Mouse (Mus musculus): ENCODE data around the gene Rpl36. TPM values are rescaled to one million over a fixed set of nuclear protein-coding genes. Genes with fewer than 3 reads are reported as not detected.

The Rpl36 gene
- 1,000 to 10,000 TPM; 1,222 to 1,358 TPM for total RNA-seq (2021)
- long read RNA-seq, experiment 1, transcript Rpl36-201 (4 exons, 383 nt), result major isoform, 346 of 394 reads
- long read RNA-seq, experiment 1, partial matches to known transcripts, result 37 of 394 reads
- long read RNA-seq, experiment 1, other reads (novel, unspliced or antisense), result 11 of 394 reads
- long read RNA-seq, experiment 2, transcript Rpl36-201 (4 exons, 383 nt), result major isoform, 289 of 339 reads
- long read RNA-seq, experiment 2, partial matches to known transcripts, result 34 of 339 reads
- long read RNA-seq, experiment 2, other reads (novel, unspliced or antisense), result 16 of 339 reads

DNA sequence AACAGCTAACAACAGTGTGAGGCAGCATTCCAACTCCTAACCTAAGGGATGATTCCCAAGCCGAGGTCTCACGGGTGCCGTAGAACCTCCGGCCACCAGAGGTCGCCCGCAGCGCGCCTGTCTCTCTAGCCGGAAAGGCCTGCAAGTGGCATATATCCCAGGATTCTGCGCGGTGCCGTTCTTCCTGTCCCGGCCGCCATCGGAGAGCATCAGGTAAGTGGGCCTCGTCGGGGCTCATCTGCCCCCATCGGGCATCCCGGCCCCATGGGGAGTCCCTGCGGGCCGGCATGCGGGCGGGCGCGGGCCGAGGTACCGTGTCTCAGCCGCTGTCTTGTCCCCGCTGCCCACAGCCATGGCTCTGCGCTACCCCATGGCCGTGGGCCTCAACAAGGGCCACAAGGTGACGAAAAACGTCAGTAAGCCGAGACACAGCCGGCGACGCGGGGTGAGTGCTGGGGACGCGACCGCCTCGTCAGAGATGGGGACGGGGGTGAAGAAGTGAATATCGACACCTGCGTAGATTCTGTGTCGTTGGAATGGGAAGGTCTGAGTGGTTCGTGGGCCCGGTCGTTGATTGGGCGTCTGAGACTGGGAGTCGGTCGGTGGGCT, at the start of gene Rpl36:
Gene Rpl36 (plus strand): TSS at position 181 of the 609 bp plus-strand sequence.
- DNase-seq (ENCODE audit: low spot score in 2 of 2), result peak; percentile 94 to 97

DNA sequence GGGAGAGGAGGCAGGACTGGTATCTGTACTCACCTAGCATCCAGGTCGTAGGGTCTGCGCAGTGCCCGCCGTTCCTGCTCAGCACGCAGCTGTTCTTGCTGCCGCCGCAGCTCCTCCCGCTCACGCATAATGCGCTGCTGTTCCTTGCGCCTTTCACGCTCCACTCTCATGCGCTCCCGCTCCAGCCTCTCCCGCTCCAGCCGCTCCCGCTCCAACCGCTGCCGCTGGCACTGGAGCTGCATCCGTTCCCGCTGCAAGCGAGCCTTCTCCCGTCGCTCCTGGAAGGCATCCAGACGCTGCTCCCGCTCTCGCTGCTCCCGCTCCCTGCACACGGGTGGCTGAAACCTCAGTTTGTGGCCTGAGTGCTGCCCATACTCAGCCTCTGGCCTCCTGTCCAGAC, 46.9 kb upstream of the Rpl36 start:
- DNase-seq (ENCODE audit: low spot score in 2 of 2), result no peak

DNA sequence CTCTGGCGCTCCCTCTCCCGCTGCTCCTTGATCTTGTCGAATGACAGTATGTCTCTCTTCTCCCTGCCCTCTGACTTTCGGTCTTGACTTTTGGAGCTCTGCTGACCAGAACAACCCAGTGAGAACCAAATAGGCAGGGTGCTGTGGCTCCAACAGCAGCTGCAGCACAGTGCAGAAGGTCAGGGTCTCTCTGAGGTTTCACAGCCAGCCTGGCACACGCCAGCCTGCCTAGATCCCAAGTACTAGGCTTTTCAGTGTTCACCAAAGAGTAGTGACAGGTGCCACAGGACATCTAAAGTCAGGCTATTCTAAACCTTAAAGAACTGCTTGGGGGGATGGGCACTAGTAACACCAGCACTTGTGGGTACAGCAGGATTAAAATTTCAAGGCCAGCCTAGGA, 46.3 kb upstream of the Rpl36 start:
- no peak for DNase-seq (ENCODE audit: low spot score in 2 of 2)

DNA sequence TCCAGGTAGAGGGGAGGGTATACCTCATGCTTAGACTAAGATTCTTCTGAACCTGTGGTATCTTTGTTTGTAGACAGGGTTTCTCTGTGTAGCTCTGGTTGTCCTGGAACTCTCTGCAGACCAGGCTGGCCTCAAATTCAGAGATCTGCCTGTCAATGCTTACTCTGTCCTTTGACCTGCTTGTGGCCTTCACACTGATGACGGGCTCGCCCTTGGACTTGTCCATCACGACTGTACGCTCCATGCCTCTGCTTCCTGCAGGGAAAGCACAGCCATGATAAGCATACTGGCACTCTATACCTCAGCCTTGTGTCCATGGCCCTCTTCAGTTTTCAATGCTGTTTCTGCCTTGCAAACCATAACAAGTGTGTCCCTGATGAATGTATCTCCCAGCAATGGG, 45.8 kb upstream of the Rpl36 start:
- no peak for DNase-seq (ENCODE audit: low spot score in 2 of 2)

DNA sequence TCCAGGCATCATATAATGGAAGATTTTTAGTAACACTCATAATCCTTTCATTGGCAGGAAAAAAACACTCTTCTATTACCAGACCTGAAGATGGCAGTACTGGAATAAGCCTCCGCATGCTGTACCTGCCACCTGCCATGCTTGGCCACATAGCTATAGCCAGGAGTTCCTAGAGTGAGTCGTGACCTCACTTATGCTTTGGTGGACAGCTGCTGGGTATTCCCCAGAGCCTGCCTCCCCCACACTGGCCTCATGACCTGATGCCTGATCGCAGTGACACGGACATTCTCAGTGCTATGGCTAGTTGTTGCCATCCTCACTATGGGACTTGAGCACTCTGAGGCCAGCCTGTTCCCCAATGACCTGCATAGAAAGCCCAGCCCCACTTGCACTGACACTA, 42.9 kb upstream of the Rpl36 start:
- no peak for DNase-seq (ENCODE audit: low spot score in 2 of 2)

DNA sequence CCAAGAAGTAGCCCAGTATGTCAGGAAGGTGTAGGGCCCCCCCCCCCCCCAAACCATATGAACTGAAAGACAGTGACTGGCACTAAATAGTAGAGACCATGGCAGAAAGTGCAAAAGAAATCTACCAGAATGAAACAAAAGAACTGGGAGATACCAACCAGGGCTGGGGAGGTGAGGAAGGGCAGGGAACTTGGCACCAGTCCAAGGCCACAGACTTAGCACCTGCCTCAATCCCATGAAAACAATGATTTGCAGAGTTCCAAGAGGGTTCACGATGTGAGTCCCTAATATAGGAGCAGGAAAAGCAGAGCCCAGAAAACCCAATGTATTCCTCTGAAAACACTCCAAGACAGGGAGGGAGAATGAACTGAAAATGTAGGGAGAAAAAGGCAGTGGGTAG, 41.1 kb upstream of the Rpl36 start:
- DNase-seq (ENCODE audit: low spot score in 2 of 2), result no peak

DNA sequence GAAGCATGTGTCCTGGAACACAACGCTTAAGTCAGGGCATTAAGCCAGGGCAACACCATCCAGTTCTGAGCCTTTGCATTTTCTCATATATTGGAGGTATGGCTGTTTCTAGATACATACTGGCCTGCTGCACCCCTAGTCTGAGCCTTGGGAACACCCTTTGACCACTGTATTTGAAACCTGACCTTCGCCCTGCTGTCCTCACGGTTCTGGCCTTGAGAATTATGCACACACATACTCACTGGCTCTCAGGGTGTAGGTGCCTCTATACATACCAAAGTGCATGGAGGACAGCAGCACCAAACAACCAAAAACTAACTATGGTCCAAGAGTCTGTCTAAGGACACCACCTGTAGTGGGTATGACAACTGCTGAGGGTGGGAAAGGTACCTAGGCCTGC, 40.3 kb upstream of the Rpl36 start:
- no peak for DNase-seq (ENCODE audit: low spot score in 2 of 2)

DNA sequence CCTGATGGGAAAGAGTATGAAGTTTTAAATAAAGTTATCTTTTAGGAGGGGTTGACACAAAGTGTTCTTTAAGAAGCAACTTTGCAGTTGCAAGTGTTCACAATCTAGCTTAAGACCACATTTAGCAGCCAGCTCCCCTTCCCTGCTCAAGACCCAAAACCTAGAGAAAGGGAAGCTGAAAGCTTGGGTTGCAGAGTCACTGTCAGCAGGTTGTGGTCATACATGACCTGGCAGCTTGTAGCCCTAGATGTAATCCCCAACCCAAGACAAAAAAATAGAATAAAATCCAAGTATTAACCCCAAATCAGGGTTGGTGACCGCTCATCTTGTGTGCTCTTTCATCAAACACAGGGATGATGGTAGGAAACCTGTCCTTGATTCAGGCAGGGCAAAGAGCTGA, 30.1 kb upstream of the Rpl36 start:
- no peak for DNase-seq (ENCODE audit: low spot score in 2 of 2)

DNA sequence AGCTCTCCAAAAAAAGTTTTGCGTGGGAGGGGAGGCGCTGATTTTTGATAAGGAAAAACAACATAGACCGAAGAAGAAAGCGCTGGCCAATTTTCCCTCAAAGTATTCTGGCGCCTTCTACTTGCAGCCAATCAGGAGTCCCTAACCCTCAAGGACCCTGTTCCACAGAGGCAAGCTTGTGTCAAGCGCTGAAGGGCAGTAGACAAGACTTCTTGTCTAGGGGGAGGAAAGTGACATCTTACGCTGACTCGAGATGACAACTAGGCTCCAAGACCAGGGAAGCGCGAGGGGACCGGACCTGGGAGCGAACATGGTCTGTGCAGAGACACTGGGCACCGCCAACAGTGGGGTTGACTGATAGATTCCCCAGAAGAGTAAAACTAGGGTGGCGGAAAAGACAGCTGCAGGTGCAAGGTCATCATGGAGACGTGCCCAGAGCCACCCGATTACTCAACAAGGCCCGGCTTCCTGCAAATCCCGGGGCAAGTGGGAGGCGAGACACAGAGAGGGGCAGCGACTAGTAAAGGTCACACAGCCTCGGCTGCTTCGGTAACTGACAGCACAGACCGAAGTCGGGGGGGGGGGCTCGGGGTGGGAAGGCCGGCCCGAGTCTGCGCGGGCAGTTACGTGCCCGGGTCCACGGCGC, 29.5 kb upstream of the Rpl36 start:
- DNase-seq (ENCODE audit: low spot score in 2 of 2), result peak in 1 of 2 experiments; percentile 25

DNA sequence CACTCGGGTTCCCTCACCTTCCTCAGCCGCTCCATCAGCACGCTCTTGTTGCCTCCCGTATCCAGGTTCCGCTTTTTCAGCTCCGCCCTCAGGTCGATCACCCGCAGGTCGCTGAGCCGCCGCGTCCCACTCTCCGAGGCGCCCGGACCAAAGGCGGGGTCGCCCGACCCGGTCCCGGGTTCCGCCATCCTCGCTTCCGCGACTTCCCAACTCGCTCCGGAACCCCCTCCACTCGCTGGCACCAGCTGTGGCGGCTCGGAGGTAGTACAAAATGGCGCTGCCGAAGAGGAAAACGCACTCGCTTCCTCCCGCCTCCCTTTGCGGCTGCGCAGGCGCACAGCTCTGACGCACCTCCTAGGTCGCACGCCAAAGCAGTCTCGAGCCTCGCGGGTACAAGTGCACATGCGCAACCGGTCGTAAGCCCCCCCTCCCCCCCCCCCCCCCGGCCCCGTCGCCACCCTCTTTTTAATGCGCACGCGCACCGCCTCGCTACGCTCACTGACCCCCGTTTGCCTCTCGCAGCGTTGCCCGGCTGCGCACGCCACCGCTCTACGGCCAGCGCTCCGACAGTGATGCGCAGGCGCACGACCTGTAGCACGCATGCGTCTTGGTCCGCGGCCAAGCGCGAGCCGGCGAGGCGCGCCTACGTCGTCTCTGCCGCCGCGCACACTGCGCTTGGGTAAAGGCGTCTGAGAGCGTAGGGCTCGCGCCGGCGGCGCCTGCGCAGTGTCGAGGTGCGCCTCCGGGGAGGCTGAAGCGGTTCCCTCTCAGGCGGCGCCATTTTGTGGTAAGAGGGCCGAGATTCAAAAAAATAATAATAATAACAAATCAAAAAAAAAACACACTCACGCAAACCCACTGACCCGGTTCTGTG, 28.7 kb upstream of the Rpl36 start, which contains the start of the genes Safb2 and Safb:
Gene Safb2 (minus strand): TSS at position 329 of the 874 bp plus-strand sequence.
Gene Safb (plus strand): TSS at position 569 of the 874 bp plus-strand sequence.
- DNase-seq (ENCODE audit: low spot score in 2 of 2), result peak; percentile 95 to 97

DNA sequence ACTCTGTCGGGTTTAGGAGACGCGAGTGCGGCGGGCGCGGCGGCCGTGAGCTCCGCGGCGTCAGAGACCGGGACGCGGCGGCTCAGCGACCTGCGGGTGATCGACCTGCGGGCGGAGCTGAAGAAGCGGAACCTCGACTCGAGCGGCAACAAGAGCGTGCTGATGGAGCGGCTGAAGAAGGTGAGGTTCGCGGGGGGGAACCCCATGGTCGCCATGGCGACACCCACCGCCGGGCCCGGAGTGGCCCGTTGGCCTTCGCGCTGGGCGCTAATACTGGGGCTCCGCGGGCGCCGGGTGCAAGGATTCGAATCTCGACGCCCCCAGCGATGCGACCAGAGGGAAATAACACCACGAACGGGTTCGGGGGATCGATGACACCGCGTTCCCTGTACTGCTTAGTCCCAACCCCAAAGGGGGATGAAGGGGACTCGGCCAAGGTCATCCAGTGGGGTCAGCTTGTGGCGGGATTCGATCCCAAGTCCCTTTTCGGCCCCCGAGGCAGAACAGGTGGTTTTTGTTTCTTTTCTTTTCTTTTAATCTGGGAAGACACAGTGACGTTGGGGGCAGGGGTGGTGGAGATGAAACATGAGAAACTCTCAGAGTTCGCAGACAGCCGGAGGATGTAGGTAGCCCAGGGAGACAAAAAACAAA, 27.9 kb upstream of the Rpl36 start:
- DNase-seq (ENCODE audit: low spot score in 2 of 2), result peak; percentile 19 to 38

DNA sequence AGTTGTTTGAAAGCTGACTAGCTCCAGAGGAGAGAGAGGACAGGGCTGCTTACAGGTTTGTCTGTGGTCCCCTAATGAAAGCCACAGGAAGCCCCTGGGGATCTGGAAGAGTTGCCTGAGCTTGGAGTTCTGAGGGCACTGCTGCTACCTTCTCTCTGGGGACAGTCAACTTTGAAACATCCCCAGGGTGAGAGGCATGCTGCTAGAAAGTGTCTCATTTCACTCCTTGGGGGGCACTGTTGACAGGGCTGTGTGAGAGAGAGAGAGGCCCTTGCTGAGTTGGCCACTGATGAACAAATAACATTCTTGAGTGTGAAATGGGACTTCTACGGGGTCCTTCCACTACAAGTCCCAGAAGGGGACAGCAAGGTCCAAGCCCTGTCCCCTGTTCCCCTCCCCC, 25.4 kb upstream of the Rpl36 start:
- DNase-seq (ENCODE audit: low spot score in 2 of 2), result no peak

DNA sequence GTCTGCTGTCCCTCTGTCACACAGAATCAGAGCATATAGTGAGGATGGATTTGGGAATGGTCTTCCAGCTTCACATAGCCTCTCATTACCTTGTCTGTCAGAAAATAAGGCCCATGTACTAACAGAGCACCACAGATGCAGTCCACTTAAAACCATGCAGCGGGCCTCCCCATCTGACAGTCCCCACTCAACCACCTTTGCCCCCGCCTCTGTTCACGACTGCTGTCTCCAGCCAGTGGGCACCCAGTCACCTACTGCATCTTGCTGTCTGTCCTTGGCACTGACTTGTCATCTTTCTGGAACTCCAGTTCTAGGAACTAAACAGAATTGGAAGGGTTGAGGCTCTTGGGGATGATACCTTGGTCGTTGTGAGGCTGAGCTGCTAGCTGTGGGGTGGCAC, 24.3 kb upstream of the Rpl36 start:
- DNase-seq (ENCODE audit: low spot score in 2 of 2), result no peak

DNA sequence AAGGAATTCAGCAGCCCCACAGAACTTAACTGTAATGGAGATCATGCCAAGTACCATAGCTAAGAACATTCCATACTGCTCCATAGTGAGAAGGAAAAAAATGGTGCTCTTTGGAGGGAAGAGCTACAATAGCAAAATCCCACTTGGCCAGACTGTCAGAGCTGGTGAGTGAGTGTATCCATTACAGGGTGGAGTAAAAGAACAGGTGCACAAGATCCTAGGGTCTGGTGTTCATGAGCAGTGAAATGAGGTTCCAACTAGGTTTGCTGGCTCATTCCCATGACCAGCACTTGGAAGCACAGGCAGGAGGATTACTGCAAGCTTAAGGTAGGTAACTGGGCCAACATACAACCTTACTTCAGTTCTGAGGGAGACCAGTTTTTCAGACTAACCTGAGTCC, 20.7 kb upstream of the Rpl36 start:
- DNase-seq (ENCODE audit: low spot score in 2 of 2), result no peak

DNA sequence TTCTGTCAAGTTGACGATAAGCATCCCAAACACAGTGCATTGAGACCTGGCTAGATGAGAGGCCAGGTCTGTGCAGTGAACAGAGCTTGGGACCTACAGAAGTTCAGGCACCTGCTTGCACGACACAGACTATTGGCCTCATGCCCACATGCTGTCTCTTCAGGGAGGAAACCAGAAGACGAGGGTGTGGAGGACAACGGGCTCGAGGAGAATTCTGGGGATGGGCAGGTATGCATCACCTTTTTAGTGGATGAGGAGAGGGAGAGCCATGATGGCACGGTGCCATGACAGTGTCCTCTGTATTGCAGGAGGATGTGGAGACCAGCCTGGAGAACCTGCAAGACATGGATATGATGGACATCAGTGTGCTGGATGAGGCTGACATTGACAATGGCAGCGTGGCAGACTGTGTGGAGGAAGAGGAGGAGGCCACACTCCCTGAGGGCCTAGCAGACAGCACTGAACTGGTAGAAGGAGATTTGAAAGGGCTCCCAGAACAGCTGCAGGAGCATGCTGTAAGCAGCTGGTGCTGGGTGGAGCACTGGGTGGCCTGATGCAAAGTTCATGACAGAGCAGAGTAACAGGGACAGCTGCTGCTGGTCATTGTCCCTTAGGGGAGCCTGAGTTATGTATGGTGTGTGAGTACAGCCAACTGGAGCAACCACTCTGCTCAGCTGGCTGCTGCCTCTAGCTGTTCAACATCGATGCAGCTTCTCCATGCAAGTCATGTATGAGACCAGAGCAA, 19.5 kb upstream of the Rpl36 start:
- DNase-seq (ENCODE audit: low spot score in 2 of 2), result no peak

DNA sequence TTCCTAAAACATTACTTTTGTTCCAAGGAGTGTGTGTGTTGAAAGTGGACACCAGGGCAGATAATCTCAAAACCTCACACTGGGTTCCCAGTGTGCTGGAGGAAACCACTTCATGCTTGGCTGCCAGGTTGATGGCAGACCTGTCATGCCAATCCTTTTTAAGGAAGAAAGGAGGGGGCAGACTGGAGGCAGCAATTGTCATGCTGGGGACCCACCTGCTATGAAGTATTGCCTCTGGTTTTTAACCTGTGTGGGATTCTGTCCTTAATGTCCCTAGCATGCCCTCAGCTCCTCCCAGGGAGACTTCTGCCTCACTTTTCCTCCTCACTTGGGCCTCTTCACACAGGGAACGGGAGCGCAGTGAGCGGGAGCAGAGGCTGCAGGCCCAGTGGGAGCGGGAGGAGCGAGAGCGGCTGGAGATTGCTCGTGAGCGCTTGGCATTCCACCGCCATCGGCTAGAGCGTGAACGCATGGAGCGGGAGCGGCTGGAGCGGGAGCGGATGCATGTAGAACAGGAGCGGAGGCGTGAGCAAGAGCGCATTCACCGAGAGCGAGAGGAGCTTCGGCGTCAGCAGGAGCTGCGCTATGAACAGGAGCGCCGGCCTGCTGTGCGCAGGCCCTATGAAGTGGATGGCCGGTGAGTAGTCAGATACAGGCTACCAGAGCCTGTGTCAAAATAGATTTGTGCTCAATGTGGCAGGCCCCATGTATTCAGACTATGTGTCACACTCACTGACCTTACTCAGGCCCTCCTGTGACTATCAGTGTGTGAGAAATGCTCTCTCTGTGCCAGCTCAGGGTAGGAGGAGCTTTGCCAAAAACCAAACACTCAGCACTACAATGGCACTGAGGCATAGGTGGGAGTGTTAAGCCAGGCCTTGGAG, 9.8 kb upstream of the Rpl36 start:
- DNase-seq (ENCODE audit: low spot score in 2 of 2), result no peak

DNA sequence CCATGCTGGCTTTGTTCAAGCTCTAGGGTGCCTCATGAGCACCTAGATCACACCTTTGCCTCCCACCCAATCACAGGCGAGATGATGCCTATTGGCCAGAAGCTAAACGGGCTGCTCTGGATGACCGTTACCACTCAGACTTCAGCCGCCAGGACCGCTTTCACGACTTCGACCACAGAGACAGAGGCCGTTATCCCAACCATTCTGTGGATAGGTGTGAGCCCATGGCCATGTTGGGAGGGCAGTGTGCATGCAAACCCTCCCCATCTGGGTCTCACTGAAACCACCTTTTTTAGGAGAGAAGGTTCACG, 9.2 kb upstream of the Rpl36 start:
- DNase-seq (ENCODE audit: low spot score in 2 of 2), result no peak

DNA sequence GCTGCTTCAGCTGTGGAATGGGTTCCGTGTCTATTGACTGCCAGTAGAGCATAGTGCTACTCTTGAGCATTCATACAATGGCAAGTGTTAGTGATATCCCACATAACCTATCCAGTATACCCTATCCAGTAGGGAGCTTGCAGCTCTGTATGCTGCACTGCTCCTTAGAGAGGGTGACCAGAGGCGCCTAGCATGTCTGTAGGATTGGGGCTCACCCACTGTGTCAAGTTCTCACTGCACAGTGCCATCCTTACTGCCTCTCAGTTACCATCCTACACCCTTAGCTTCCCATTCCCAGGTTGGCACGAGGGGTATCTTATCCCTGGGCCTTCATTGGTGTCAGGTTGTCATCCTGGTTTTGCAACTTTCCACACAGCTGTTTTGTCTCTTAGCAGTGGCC, 8.8 kb upstream of the Rpl36 start:
- no peak for DNase-seq (ENCODE audit: low spot score in 2 of 2)

DNA sequence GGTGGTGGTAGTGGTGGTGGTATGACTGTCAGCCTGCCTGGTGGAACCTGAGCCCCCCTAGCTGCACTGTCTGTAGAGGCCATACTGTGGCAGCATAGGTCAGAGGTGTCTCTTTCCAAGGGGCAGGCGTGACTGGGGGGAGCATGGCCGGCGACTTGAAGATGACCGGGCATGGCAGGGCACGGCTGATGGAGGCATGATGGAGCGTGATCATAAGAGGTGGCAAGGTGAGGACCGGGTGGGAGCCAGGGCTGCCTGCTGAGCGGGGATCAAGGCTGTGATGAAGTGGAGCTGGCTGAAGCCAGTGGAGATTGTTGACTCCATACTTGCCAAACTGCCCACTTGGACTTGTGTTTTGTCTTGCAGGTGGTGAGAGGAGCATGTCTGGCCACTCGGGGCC, 7.8 kb upstream of the Rpl36 start:
- no peak for DNase-seq (ENCODE audit: low spot score in 2 of 2)

Measured in adrenal gland, postnatal 4 days (tissue).